Mouse (Mus musculus): ENCODE measurements around the gene Gm43518. TPM values are rescaled to one million over a fixed set of nuclear protein-coding genes. Genes with fewer than 3 reads are reported as not detected.

The Gm43518 gene
- 0.56 and 0.91 TPM in 2 replicates for polyA plus RNA-seq (2015; fragmentation: Nextera tagmentation; extraction: Ambion mirVana)

DNA sequence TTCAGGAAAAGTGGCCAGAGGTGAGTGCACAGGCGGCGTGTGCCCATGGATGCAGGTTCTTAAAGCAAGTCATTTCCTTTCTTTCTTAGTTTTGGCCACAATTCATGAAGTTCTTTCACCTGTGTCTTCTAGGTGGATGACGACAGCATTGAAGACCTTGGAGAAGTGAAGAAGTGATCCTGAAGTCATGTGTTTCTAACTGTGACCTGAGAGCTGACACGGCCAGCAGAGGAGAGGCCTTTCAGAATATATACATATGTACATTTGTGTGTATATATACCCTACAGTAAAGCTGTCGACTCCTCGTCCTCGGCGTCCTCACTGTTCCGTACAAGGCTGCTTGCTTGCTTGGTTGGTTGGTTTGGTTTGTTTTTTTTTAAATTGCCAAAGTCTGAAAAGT lies at the start of gene Gm43518:
Gene Gm43518, plus strand, starts transcription at position 301 of the 400 bp plus-strand sequence.
- no peak for TF ChIP-seq CTCF (IDR thresholded peaks at IDR 0.05; ENCODE audit: low read depth)
- no peak for TF ChIP-seq EP300 (optimal IDR thresholded peaks at IDR 0.05)
- no peak for DNase-seq (ENCODE audit: low spot score)
- H3K9ac ChIP-seq (ENCODE audit: low read length): no peak within 1 kb of the TSS
- H3K4me1 ChIP-seq (replicated peaks; ENCODE audit: control insufficient read depth, insufficient read depth): no peaks in the 10 kb centered on the region
- peak within 1 kb of the TSS; percentile 40 for H3K27ac ChIP-seq (replicated peaks)
- no peak within 1 kb of the TSS for H3K4me3 ChIP-seq (ENCODE audit: low read depth, low read length)
- H3K36me3 ChIP-seq (ENCODE audit: control insufficient read depth, insufficient read depth, low read length): peaks cover 13% of the 10 kb centered on the region
- H3K4me2 ChIP-seq (replicated peaks; ENCODE audit: low read depth): no peak within 1 kb of the TSS
- H3K27me3 ChIP-seq (ENCODE audit: control insufficient read depth, insufficient read depth, low read length): no peaks in the 10 kb centered on the region
- ATAC-seq (ENCODE audit: low FRiP score, low TSS enrichment): no peak
- no peaks in the 10 kb centered on the region for H3K9me3 ChIP-seq (ENCODE audit: control insufficient read depth, low read length)
- 93% methylated on average over 9 of the region's 9 CpGs for WGBS

DNA sequence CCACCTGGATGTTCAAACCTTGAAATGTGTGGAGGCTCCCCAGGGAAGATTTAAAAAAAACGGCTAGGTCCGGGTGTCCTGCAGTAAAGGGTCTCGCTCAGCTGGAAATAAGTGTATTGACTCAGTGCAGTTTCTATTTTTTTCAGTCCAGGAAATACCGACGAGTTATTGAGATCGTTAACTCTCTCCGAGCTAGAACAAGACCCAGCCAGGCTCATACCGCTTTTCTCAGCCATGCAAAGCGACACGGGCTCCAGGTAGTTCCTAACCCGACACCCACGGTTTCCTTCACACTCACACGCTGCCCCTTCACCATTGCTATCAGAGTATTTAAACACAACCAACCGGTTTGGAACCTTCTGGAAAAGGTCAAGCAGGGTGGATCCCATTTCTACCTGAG lies 49.2 kb upstream of the Gm43518 start:
- DNase-seq (ENCODE audit: low spot score): peak; percentile 45

DNA sequence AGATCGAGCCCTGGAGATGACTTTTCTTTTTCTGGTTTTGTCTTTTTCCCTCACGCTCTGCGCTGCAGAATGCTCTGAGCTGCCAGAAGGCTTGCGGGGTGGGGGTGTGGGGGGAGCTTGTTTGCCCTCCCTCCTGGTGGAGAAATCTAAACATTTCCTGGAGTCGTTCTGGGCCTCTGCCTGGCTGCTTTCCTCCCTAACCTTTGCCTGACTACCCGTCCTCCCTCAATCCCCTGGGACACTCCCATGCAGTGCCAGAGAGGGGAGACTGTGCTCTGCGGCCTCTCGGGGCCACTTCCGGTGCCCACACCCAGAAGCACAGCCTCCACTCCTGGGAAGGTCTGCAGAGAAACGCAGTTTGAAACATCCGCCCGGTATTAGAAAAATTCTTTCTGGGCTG lies 47.3 kb upstream of the Gm43518 start, which contains the start of gene Hcar1:
Gene Hcar1, minus strand, starts transcription at position 93 of the 400 bp plus-strand sequence.
- Histone ChIP-seq H3K4me3 (ENCODE audit: low read depth, low read length) (peak within 1 kb of the TSS; percentile 34), H3K36me3 (ENCODE audit: control insufficient read depth, insufficient read depth, low read length) (no peaks in the 10 kb centered on the region), H3K4me2 (replicated peaks; ENCODE audit: low read depth) (peak within 1 kb of the TSS; percentile 61), H3K9ac (ENCODE audit: low read length) (peak within 1 kb of the TSS; percentile 55), H3K27ac (replicated peaks) (peak within 1 kb of the TSS; percentile 78), H3K27me3 (ENCODE audit: control insufficient read depth, insufficient read depth, low read length) (no peaks in the 10 kb centered on the region), H3K4me1 (replicated peaks; ENCODE audit: control insufficient read depth, insufficient read depth) (peaks cover 9% of the 10 kb centered on the region; the same call in 1 of the 2 replicates), H3K9me3 (ENCODE audit: control insufficient read depth, low read length) (no peaks in the 10 kb centered on the region)
- DNase-seq (ENCODE audit: low spot score): peak; percentile 64
- no peak for TF ChIP-seq EP300 (optimal IDR thresholded peaks at IDR 0.05)
- peak; percentile 39 for TF ChIP-seq CTCF (IDR thresholded peaks at IDR 0.05; ENCODE audit: low read depth)
- WGBS: 14% methylated on average over 12 of the region's 12 CpGs
- peak; percentile 74 for ATAC-seq (ENCODE audit: low FRiP score, low TSS enrichment)

More for the DNA sequence above, 49.2 kb upstream of the Gm43518 start:
- peak overlapping the region; percentile 61 for H3K4me2 ChIP-seq (replicated peaks; ENCODE audit: low read depth)
- H3K4me1 ChIP-seq (replicated peaks; ENCODE audit: control insufficient read depth, insufficient read depth): peaks cover 9% of the 10 kb centered on the region; the same call in 1 of the 2 replicates
- 24% methylated on average over 14 of the region's 14 CpGs for WGBS
- peak overlapping the region; percentile 1 for H3K27ac ChIP-seq (replicated peaks)
- no peaks in the 10 kb centered on the region for H3K9me3 ChIP-seq (ENCODE audit: control insufficient read depth, low read length)
- peak overlapping the region; percentile 31 for H3K4me3 ChIP-seq (ENCODE audit: low read depth, low read length)
- peak overlapping the region; percentile 55; the same call in 1 of the 2 replicates for H3K9ac ChIP-seq (ENCODE audit: low read length)
- no peaks in the 10 kb centered on the region for H3K36me3 ChIP-seq (ENCODE audit: control insufficient read depth, insufficient read depth, low read length)
- no peaks in the 10 kb centered on the region for H3K27me3 ChIP-seq (ENCODE audit: control insufficient read depth, insufficient read depth, low read length)
- ATAC-seq (ENCODE audit: low FRiP score, low TSS enrichment): peak; percentile 41
- no peak for TF ChIP-seq EP300 (optimal IDR thresholded peaks at IDR 0.05)
- TF ChIP-seq CTCF (IDR thresholded peaks at IDR 0.05; ENCODE audit: low read depth): no peak

- no peak for ATAC-seq (ENCODE audit: low FRiP score, low TSS enrichment)
- no peak for DNase-seq (ENCODE audit: low spot score)
- Histone ChIP-seq H3K36me3 (ENCODE audit: control insufficient read depth, insufficient read depth, low read length) (no peaks in the 10 kb centered on the region), H3K9ac (ENCODE audit: low read length) (no peak overlapping the region), H3K27me3 (ENCODE audit: control insufficient read depth, insufficient read depth, low read length) (no peaks in the 10 kb centered on the region), H3K4me1 (replicated peaks; ENCODE audit: control insufficient read depth, insufficient read depth) (peaks cover 9% of the 10 kb centered on the region; the same call in 1 of the 2 replicates), H3K4me2 (replicated peaks; ENCODE audit: low read depth) (no peak overlapping the region), H3K4me3 (ENCODE audit: low read depth, low read length) (no peak overlapping the region), H3K9me3 (ENCODE audit: control insufficient read depth, low read length) (no peaks in the 10 kb centered on the region), H3K27ac (replicated peaks) (no peak overlapping the region)
- TF ChIP-seq CTCF (IDR thresholded peaks at IDR 0.05; ENCODE audit: low read depth): peak; percentile 51
- no peak for TF ChIP-seq EP300 (optimal IDR thresholded peaks at IDR 0.05)
- WGBS: 80% methylated on average over 14 of the region's 14 CpGs
Measured at GRCm38 (mm10) chr5:123880778-123881177, 46.4 kb upstream of the Gm43518 start.

GRCm38 (mm10) chr5:123883891-123884290 lies 43.3 kb upstream of the Gm43518 start:
- WGBS: 71% methylated on average over 7 of the region's 7 CpGs
- H3K4me1 ChIP-seq (replicated peaks; ENCODE audit: control insufficient read depth, insufficient read depth): 0 out of 2 replicates have a peak, but pooled peaks cover 5% of the 10 kb centered on the region
- DNase-seq (ENCODE audit: low spot score) (no peak), ATAC-seq (ENCODE audit: low FRiP score, low TSS enrichment) (no peak)
- H3K4me3 ChIP-seq (ENCODE audit: low read depth, low read length): no peak overlapping the region
- no peaks in the 10 kb centered on the region for H3K36me3 ChIP-seq (ENCODE audit: control insufficient read depth, insufficient read depth, low read length)
- H3K27me3 ChIP-seq (ENCODE audit: control insufficient read depth, insufficient read depth, low read length): no peaks in the 10 kb centered on the region
- no peak for TF ChIP-seq EP300 (optimal IDR thresholded peaks at IDR 0.05)
- no peak for TF ChIP-seq CTCF (IDR thresholded peaks at IDR 0.05; ENCODE audit: low read depth)
- H3K9me3 ChIP-seq (ENCODE audit: control insufficient read depth, low read length): no peaks in the 10 kb centered on the region
- no peak overlapping the region for H3K4me2 ChIP-seq (replicated peaks; ENCODE audit: low read depth)
- H3K9ac ChIP-seq (ENCODE audit: low read length): 0 out of 2 replicates have a peak overlapping the region, but pooled peaks have one; percentile 31
- H3K27ac ChIP-seq (replicated peaks): peak overlapping the region; percentile 1; the same call in 1 of the 2 replicates

GRCm38 (mm10) chr5:123884332-123884731 lies 42.9 kb upstream of the Gm43518 start:
- Histone ChIP-seq H3K9me3 (ENCODE audit: control insufficient read depth, low read length) (no peaks in the 10 kb centered on the region), H3K27me3 (ENCODE audit: control insufficient read depth, insufficient read depth, low read length) (no peaks in the 10 kb centered on the region), H3K4me1 (replicated peaks; ENCODE audit: control insufficient read depth, insufficient read depth) (0 out of 2 replicates have a peak, but pooled peaks cover 3% of the 10 kb centered on the region), H3K27ac (replicated peaks) (peak overlapping the region; percentile 1; the same call in 1 of the 2 replicates), H3K4me3 (ENCODE audit: low read depth, low read length) (no peak overlapping the region), H3K36me3 (ENCODE audit: control insufficient read depth, insufficient read depth, low read length) (no peaks in the 10 kb centered on the region), H3K9ac (ENCODE audit: low read length) (0 out of 2 replicates have a peak overlapping the region, but pooled peaks have one; percentile 31), H3K4me2 (replicated peaks; ENCODE audit: low read depth) (no peak overlapping the region)
- TF ChIP-seq CTCF (IDR thresholded peaks at IDR 0.05; ENCODE audit: low read depth) (no peak), EP300 (optimal IDR thresholded peaks at IDR 0.05) (no peak)
- 52% methylated on average over 10 of the region's 10 CpGs for WGBS
- DNase-seq (ENCODE audit: low spot score): peak; percentile 45
- no peak for ATAC-seq (ENCODE audit: low FRiP score, low TSS enrichment)

Measured in stomach, postnatal 0 days (tissue).